Mouse (Mus musculus): ENCODE data around the gene Tmem202. TPM values are rescaled to one million over a fixed set of nuclear protein-coding genes. Genes with fewer than 3 reads are reported as not detected.

The Tmem202 gene
- polyA plus RNA-seq, 1 experiment from 2014 or later: 0.15 TPM

DNA sequence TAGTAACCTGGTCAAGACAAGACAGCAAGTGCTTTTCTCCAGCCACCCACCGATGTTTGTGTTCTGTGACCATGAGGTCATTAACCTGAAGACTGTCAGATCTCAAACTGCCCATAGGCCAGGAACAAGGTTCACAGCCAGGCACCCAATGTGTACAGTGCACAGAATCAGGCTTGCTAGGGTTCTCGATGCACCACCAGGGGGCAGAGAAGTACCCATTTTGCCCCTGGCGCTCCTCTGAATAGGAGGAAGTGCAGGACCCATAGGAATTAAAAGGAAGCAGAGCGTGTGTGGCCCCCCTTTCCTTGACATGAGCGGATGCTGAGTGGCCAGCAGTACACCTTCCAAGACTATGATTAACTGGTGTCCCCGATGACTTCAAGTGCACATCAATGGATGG, 27.5 kb upstream of the Tmem202 start:
- Histone ChIP-seq H3K4me3 (ENCODE audit: low read depth, low read length) (no peak overlapping the region), H3K4me2 (replicated peaks; ENCODE audit: low read depth, low read length) (no peak overlapping the region), H3K9ac (ENCODE audit: low read depth, low read length) (no peak overlapping the region), H3K4me1 (replicated peaks; ENCODE audit: control insufficient read depth, insufficient read depth, low read length) (no peaks in the 10 kb centered on the region), H3K36me3 (ENCODE audit: control insufficient read depth, insufficient read depth, low read length) (peaks cover 7% of the 10 kb centered on the region; the same call in 1 of the 2 replicates), H3K9me3 (ENCODE audit: control insufficient read depth, low read length) (no peaks in the 10 kb centered on the region), H3K27me3 (ENCODE audit: control insufficient read depth, insufficient read depth, low read length) (no peaks in the 10 kb centered on the region), H3K27ac (ENCODE audit: low read depth, low read length) (no peak overlapping the region)
- peak; percentile 79 for DNase-seq (ENCODE audit: low spot score)
- ATAC-seq (ENCODE audit: low FRiP score): no peak
- WGBS: 36% methylated on average over 6 of the region's 6 CpGs

DNA sequence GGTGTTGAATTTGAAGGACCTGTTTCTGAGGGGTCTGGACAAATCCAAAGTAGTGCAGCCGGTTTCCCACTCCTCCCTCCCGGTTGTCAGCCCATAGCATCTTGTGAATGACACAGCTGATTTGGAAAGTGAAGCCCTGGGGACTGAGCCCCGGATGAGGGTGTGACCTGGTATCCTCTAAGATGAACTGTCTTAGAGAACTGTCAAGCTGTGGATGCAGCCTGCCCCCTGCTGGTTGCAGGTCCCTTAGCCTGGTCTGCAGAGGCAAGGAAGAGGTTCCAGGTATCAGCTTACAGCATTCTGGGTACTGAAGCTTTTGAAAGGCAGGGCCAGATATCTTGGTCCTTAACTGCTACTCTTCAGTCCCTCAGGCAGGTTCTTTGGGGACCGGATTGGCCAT, 26.0 kb upstream of the Tmem202 start:
- Histone ChIP-seq H3K9me3 (ENCODE audit: control insufficient read depth, low read length) (no peaks in the 10 kb centered on the region), H3K9ac (ENCODE audit: low read depth, low read length) (no peak overlapping the region), H3K27ac (ENCODE audit: low read depth, low read length) (no peak overlapping the region), H3K4me1 (replicated peaks; ENCODE audit: control insufficient read depth, insufficient read depth, low read length) (no peaks in the 10 kb centered on the region), H3K4me2 (replicated peaks; ENCODE audit: low read depth, low read length) (no peak overlapping the region), H3K4me3 (ENCODE audit: low read depth, low read length) (no peak overlapping the region), H3K27me3 (ENCODE audit: control insufficient read depth, insufficient read depth, low read length) (no peaks in the 10 kb centered on the region), H3K36me3 (ENCODE audit: control insufficient read depth, insufficient read depth, low read length) (peaks cover 7% of the 10 kb centered on the region; the same call in 1 of the 2 replicates)
- 26% methylated on average over 4 of the region's 4 CpGs for WGBS
- ATAC-seq (ENCODE audit: low FRiP score): no peak
- peak; percentile 74 for DNase-seq (ENCODE audit: low spot score)

DNA sequence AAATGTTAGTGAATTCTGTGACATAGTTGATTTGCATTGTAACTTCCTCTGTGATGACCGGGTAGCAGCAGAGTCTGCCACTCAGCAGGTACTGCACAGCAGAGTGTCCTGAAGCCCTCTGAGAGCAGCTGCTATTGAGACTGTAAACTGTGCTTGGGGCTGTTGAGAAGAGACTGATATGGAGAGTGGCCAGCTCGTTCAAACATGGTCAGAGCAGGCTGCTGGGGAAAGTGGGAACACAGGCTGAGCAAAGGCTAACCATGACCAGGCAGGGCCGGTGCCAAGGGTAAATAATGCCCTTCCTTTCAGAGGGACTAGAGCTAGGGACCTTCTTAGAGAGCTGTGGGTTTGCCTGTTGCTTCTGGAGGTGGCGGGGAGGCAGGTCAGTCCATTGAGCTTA, 14.1 kb upstream of the Tmem202 start:
- ATAC-seq (ENCODE audit: low FRiP score): no peak
- Histone ChIP-seq H3K9me3 (ENCODE audit: control insufficient read depth, low read length) (no peaks in the 10 kb centered on the region), H3K4me1 (replicated peaks; ENCODE audit: control insufficient read depth, insufficient read depth, low read length) (no peaks in the 10 kb centered on the region), H3K27me3 (ENCODE audit: control insufficient read depth, insufficient read depth, low read length) (no peaks in the 10 kb centered on the region), H3K36me3 (ENCODE audit: control insufficient read depth, insufficient read depth, low read length) (no peaks in the 10 kb centered on the region), H3K27ac (ENCODE audit: low read depth, low read length) (no peak overlapping the region), H3K9ac (ENCODE audit: low read depth, low read length) (no peak overlapping the region), H3K4me2 (replicated peaks; ENCODE audit: low read depth, low read length) (no peak overlapping the region), H3K4me3 (ENCODE audit: low read depth, low read length) (no peak overlapping the region)
- no peak for DNase-seq (ENCODE audit: low spot score)
- 90% methylated on average over 4 of the region's 4 CpGs for WGBS

DNA sequence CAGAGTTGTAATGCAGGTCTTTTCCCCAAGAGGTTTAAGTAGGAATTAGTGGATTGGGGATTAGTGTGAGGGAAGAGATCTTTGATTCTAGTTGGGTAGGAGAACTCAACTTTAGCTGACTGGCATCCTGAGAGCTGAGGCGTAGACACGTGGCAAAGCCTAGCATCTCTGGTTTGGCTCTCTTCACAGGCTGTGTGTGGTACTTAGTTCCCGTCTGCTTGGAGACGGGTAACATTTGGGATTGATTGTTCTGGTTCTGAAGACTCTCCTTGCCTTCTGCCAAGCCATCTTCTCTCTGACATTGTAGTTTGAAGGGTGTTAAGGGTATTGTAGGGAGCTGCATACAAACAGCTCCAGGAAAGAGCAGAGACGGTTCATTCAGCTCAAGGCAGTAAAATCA, 13.0 kb upstream of the Tmem202 start:
- Histone ChIP-seq H3K9me3 (ENCODE audit: control insufficient read depth, low read length) (no peaks in the 10 kb centered on the region), H3K36me3 (ENCODE audit: control insufficient read depth, insufficient read depth, low read length) (no peaks in the 10 kb centered on the region), H3K27me3 (ENCODE audit: control insufficient read depth, insufficient read depth, low read length) (no peaks in the 10 kb centered on the region), H3K27ac (ENCODE audit: low read depth, low read length) (no peak overlapping the region), H3K4me2 (replicated peaks; ENCODE audit: low read depth, low read length) (no peak overlapping the region), H3K9ac (ENCODE audit: low read depth, low read length) (no peak overlapping the region), H3K4me1 (replicated peaks; ENCODE audit: control insufficient read depth, insufficient read depth, low read length) (no peaks in the 10 kb centered on the region), H3K4me3 (ENCODE audit: low read depth, low read length) (no peak overlapping the region)
- WGBS: 88% methylated on average over 5 of the region's 5 CpGs
- no peak for ATAC-seq (ENCODE audit: low FRiP score)
- DNase-seq (ENCODE audit: low spot score): no peak

DNA sequence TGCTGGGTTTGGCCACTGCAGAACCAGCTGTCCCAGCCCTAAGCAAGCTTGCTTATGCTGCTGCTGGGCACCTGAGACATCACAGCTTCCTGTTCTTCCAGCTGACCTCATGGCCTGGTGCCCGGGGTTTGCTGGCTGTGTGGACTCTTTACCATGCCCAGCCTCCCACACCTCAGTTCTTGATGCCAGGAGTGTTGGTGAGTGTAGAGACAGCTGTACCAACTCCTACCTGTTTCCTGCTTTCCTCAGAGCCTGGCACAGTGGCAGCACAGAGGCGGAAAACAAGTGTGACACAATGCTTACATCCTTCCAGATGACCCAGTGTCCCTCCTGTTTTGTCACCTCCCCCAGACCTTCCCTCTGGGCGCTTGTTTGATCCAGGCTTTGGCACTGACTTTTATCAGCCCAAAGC, 12.0 kb upstream of the Tmem202 start:
- Histone ChIP-seq H3K4me1 (replicated peaks; ENCODE audit: control insufficient read depth, insufficient read depth, low read length) (no peaks in the 10 kb centered on the region), H3K9ac (ENCODE audit: low read depth, low read length) (no peak overlapping the region), H3K9me3 (ENCODE audit: control insufficient read depth, low read length) (no peaks in the 10 kb centered on the region), H3K27me3 (ENCODE audit: control insufficient read depth, insufficient read depth, low read length) (no peaks in the 10 kb centered on the region), H3K36me3 (ENCODE audit: control insufficient read depth, insufficient read depth, low read length) (no peaks in the 10 kb centered on the region), H3K4me3 (ENCODE audit: low read depth, low read length) (no peak overlapping the region), H3K27ac (ENCODE audit: low read depth, low read length) (no peak overlapping the region), H3K4me2 (replicated peaks; ENCODE audit: low read depth, low read length) (no peak overlapping the region)
- no peak for ATAC-seq (ENCODE audit: low FRiP score)
- no peak for DNase-seq (ENCODE audit: low spot score)
- 83% methylated on average over 3 of the region's 3 CpGs for WGBS

DNA sequence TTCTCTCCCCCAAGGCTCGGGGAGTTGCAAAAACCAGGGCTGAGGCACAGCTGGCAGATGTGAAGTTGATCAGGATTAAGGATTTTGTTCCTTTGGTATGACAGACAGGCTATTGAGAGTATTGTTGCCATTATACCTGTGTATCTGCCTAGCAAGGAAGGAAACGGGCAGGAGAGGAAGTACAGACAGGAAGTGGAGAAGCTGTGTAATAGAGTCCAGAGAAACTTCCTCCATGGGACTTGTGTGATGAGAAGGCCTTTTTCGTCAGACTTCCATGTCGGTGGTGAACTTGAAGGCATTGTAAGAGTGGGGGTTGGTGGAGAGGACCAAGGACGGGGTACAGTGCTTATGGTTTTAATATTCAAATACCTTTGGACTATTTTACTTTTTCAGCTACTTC, 11.4 kb upstream of the Tmem202 start:
- no peaks in the 10 kb centered on the region for H3K27me3 ChIP-seq (ENCODE audit: control insufficient read depth, insufficient read depth, low read length)
- no peaks in the 10 kb centered on the region for H3K4me1 ChIP-seq (replicated peaks; ENCODE audit: control insufficient read depth, insufficient read depth, low read length)
- no peak overlapping the region for H3K9ac ChIP-seq (ENCODE audit: low read depth, low read length)
- H3K9me3 ChIP-seq (ENCODE audit: control insufficient read depth, low read length): no peaks in the 10 kb centered on the region
- no peak overlapping the region for H3K27ac ChIP-seq (ENCODE audit: low read depth, low read length)
- 90% methylated on average over 5 of the region's 5 CpGs for WGBS
- no peaks in the 10 kb centered on the region for H3K36me3 ChIP-seq (ENCODE audit: control insufficient read depth, insufficient read depth, low read length)
- no peak overlapping the region for H3K4me2 ChIP-seq (replicated peaks; ENCODE audit: low read depth, low read length)
- no peak for DNase-seq (ENCODE audit: low spot score)
- no peak for ATAC-seq (ENCODE audit: low FRiP score)
- H3K4me3 ChIP-seq (ENCODE audit: low read depth, low read length): no peak overlapping the region

DNA sequence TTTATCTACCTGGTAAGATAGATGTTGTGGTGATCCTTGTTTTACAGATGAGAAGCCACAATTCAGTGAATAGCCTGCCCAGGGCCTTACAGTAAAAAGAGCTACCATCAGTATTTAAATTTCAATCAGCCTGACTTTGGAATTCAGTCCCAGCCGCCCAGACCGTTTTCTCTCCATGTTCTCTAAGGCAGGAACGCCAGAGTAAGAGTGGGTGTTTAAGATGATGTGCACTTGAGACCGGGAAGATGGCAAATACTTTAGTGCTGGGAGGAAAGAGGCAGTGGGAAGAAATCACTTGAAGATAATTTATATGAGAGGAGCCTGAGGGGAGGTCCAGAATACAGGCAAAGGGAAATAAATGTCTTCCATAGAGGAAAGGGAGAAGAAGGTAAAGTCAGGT, 10.4 kb upstream of the Tmem202 start:
- no peak for ATAC-seq (ENCODE audit: low FRiP score)
- no peaks in the 10 kb centered on the region for H3K27me3 ChIP-seq (ENCODE audit: control insufficient read depth, insufficient read depth, low read length)
- no peak overlapping the region for H3K4me2 ChIP-seq (replicated peaks; ENCODE audit: low read depth, low read length)
- H3K36me3 ChIP-seq (ENCODE audit: control insufficient read depth, insufficient read depth, low read length): no peaks in the 10 kb centered on the region
- DNase-seq (ENCODE audit: low spot score): no peak
- no peaks in the 10 kb centered on the region for H3K4me1 ChIP-seq (replicated peaks; ENCODE audit: control insufficient read depth, insufficient read depth, low read length)
- 92% methylated on average over 4 of the region's 4 CpGs for WGBS
- H3K4me3 ChIP-seq (ENCODE audit: low read depth, low read length): no peak overlapping the region
- H3K9me3 ChIP-seq (ENCODE audit: control insufficient read depth, low read length): no peaks in the 10 kb centered on the region
- H3K9ac ChIP-seq (ENCODE audit: low read depth, low read length): no peak overlapping the region
- H3K27ac ChIP-seq (ENCODE audit: low read depth, low read length): no peak overlapping the region

DNA sequence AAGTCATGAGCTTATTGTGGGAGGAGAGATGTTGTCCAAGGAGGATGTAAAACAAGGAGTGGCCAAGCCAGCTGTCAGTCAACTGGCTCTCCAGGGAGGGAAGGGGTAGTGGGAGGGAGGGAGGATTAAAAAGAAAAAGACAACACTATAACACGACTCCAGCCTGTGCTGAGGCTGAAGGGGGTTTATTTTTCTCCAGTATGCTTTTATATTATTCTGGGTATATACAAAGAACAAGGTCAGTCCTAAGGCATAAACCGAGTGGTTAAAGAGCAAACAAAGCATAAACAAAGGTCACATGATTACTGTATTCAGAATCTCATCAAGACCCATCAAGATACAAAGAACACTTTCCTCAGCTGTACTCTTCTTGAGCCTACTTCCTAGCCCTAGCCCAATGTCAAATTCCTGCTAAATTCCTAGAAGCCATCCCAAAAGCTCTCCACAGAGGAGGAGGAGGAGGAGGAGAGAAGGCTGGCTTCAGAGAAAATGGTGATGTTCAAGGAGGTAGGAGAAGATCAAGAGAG, 9.4 kb upstream of the Tmem202 start:
- Histone ChIP-seq H3K4me3 (ENCODE audit: low read depth, low read length) (no peak overlapping the region), H3K9ac (ENCODE audit: low read depth, low read length) (no peak overlapping the region), H3K27me3 (ENCODE audit: control insufficient read depth, insufficient read depth, low read length) (no peaks in the 10 kb centered on the region), H3K9me3 (ENCODE audit: control insufficient read depth, low read length) (no peaks in the 10 kb centered on the region), H3K4me2 (replicated peaks; ENCODE audit: low read depth, low read length) (no peak overlapping the region), H3K4me1 (replicated peaks; ENCODE audit: control insufficient read depth, insufficient read depth, low read length) (no peaks in the 10 kb centered on the region), H3K36me3 (ENCODE audit: control insufficient read depth, insufficient read depth, low read length) (no peaks in the 10 kb centered on the region), H3K27ac (ENCODE audit: low read depth, low read length) (no peak overlapping the region)
- DNase-seq (ENCODE audit: low spot score) (no peak), ATAC-seq (ENCODE audit: low FRiP score) (no peak)
- WGBS: 63% methylated on average over 2 of the region's 2 CpGs

DNA sequence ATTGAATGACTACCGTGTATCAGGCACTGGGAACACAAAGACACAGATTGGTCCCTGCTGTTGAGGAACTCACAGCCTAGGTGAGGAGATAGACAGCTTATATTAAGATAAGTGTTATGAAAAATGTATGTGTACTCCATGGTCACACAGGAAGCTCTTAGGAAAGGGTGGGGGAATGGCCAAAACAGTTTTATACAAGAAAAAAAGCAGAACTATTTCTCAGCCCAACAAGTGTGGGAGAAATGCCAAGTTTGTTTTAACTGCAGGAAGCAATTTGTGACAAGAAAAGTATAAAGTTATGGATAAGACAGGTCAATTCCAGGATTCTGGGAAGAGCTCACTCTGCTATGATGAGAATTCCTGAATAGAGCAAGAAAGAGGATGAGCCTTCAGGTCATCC, 8.2 kb upstream of the Tmem202 start:
- ATAC-seq (ENCODE audit: low FRiP score) (no peak), DNase-seq (ENCODE audit: low spot score) (no peak)
- Histone ChIP-seq H3K4me2 (replicated peaks; ENCODE audit: low read depth, low read length) (no peak overlapping the region), H3K9ac (ENCODE audit: low read depth, low read length) (no peak overlapping the region), H3K27ac (ENCODE audit: low read depth, low read length) (no peak overlapping the region), H3K4me3 (ENCODE audit: low read depth, low read length) (no peak overlapping the region), H3K4me1 (replicated peaks; ENCODE audit: control insufficient read depth, insufficient read depth, low read length) (no peaks in the 10 kb centered on the region), H3K27me3 (ENCODE audit: control insufficient read depth, insufficient read depth, low read length) (no peaks in the 10 kb centered on the region), H3K36me3 (ENCODE audit: control insufficient read depth, insufficient read depth, low read length) (no peaks in the 10 kb centered on the region), H3K9me3 (ENCODE audit: control insufficient read depth, low read length) (no peaks in the 10 kb centered on the region)
- WGBS: 88% methylated on average over 1 of the region's 1 CpGs

All from hindbrain, embryonic 11.5 days (tissue).